ENCODE assay signal across 8 mouse cellular contexts in the genomic region with DNA sequence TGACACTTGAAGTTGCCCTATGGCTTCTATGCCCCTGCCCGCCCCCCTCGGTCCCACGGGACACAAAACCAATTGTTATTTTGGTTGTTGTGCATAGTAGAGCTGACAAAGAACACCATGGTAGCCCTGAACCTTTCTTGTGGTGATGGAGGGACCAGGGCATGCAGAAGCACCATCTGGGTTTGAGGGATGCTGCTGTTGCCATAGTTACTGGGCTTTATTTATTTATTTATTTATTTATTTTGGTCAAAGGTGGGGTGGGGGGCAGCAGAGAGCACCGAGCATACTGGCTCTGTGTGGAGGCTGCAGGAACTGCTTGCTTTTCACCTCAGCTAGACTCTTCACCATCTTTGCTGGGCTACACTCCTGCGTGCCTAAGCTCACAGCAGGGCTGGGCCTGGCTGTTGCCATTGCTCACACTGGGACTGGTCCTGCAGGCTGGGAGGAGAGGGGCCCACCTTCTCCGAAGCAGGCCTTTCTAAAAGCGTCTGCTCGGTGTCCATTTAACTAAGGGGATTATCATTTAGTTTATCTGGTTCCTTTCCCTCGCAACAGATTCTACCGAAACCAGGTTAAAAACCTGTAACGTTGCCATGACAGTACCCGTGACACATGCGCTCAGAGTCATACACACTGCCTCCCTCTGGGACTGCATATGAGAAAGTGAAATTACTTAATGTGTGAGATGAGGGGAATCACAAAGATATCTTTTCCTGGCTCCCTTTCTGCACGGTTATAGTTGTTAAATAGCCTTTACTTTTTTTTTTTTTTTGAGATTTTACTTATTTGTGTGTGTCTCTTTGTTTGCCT.
A peak's percentile ranks its signal among the peaks of the same experiment; 100 is the strongest.
DNase-seq lines count a peak whose midpoint lies in the region; ATAC-seq and TF ChIP-seq lines count a peak whose summit lies in the region.

No protein-coding gene starts in this region.

- peak overlapping the region; percentile 74 for H3K27ac ChIP-seq in liver, embryonic 11.5 days (ENCODE audit: low read depth, low read length)
- no peak overlapping the region for H3K27ac ChIP-seq in forebrain, embryonic 11.5 days (ENCODE audit: low read depth, low read length)
- peak overlapping the region; percentile 27; the same call in 1 of the 2 replicates for H3K27ac ChIP-seq in hindbrain, postnatal 0 days
- H3K27ac ChIP-seq in neural tube, embryonic 12.5 days: no peak overlapping the region

- no peaks in the 10 kb centered on the region for H3K36me3 ChIP-seq in liver, embryonic 11.5 days (ENCODE audit: control insufficient read depth, insufficient read depth, low read length)
- H3K36me3 ChIP-seq in forebrain, embryonic 11.5 days (ENCODE audit: control insufficient read depth, insufficient read depth, low read length): no peaks in the 10 kb centered on the region
- H3K36me3 ChIP-seq in hindbrain, postnatal 0 days (ENCODE audit: insufficient read depth, low read length): no peaks in the 10 kb centered on the region
- H3K36me3 ChIP-seq in neural tube, embryonic 12.5 days: no peaks in the 10 kb centered on the region

- peaks cover 61% of the 10 kb centered on the region for H3K4me1 ChIP-seq in liver, embryonic 11.5 days (replicated peaks; ENCODE audit: control insufficient read depth, insufficient read depth, low read length)
- H3K4me1 ChIP-seq in forebrain, embryonic 11.5 days (replicated peaks; ENCODE audit: control insufficient read depth, insufficient read depth, low read length): 0 out of 2 replicates have a peak, but pooled peaks cover 2% of the 10 kb centered on the region
- H3K4me1 ChIP-seq in hindbrain, postnatal 0 days (ENCODE audit: insufficient read depth, low read length): peaks cover 11% of the 10 kb centered on the region; the same call in 1 of the 2 replicates
- peaks cover 35% of the 10 kb centered on the region for H3K4me1 ChIP-seq in neural tube, embryonic 12.5 days

- no peaks in the 10 kb centered on the region for H3K27me3 ChIP-seq in liver, embryonic 11.5 days (replicated peaks; ENCODE audit: control insufficient read depth, insufficient read depth, low read length)
- H3K27me3 ChIP-seq in forebrain, embryonic 11.5 days (ENCODE audit: control insufficient read depth, insufficient read depth, low read length): no peaks in the 10 kb centered on the region
- no peaks in the 10 kb centered on the region for H3K27me3 ChIP-seq in hindbrain, postnatal 0 days (ENCODE audit: insufficient read depth, low read length)
- H3K27me3 ChIP-seq in neural tube, embryonic 12.5 days (replicated peaks): no peaks in the 10 kb centered on the region

- H3K9me3 ChIP-seq in liver, embryonic 11.5 days (ENCODE audit: control insufficient read depth, low read length): no peaks in the 10 kb centered on the region
- H3K9me3 ChIP-seq in forebrain, embryonic 11.5 days (ENCODE audit: control insufficient read depth, low read length): no peaks in the 10 kb centered on the region
- H3K9me3 ChIP-seq in hindbrain, postnatal 0 days (ENCODE audit: low read length): no peaks in the 10 kb centered on the region
- no peaks in the 10 kb centered on the region for H3K9me3 ChIP-seq in neural tube, embryonic 12.5 days

- no peak for DNase-seq in liver, embryonic 11.5 days (ENCODE audit: low spot score)
- no peak for DNase-seq in liver
- DNase-seq in forebrain, embryonic 11.5 days (ENCODE audit: low spot score): no peak
- peak; percentile 50 for DNase-seq in hindbrain, postnatal 0 days (ENCODE audit: low spot score)
- DNase-seq in left cerebral cortex, adult 8-10 months (ENCODE audit: low spot score in 2 of 2): no peak
- no peak for DNase-seq in gastrocnemius, postnatal 4 days (ENCODE audit: low spot score in 2 of 2)
- DNase-seq in adrenal gland, postnatal 14 days: no peak

- ATAC-seq in liver, embryonic 11.5 days (replicated peaks; ENCODE audit: low FRiP score): no peak
- peak; percentile 60; the same call in 1 of the 2 replicates for ATAC-seq in forebrain, embryonic 11.5 days (replicated peaks; ENCODE audit: low FRiP score)
- ATAC-seq in hindbrain, postnatal 0 days: peak; percentile 81
- ATAC-seq in neural tube, embryonic 12.5 days (ENCODE audit: low FRiP score, low read depth): peak; percentile 19; the same call in 1 of the 2 replicates

- no peak overlapping the region for H3K4me3 ChIP-seq in liver, embryonic 11.5 days (ENCODE audit: low read depth, low read length)
- no peak overlapping the region for H3K4me3 ChIP-seq in forebrain, embryonic 11.5 days (ENCODE audit: low read depth, low read length)
- H3K4me3 ChIP-seq in hindbrain, postnatal 0 days (ENCODE audit: low read length): no peak overlapping the region
- H3K4me3 ChIP-seq in neural tube, embryonic 12.5 days: no peak overlapping the region

- peak overlapping the region; percentile 54 for H3K4me2 ChIP-seq in liver, embryonic 11.5 days
- H3K4me2 ChIP-seq in forebrain, embryonic 11.5 days (ENCODE audit: low read depth, low read length, severe bottlenecking): no peak overlapping the region
- H3K4me2 ChIP-seq in hindbrain, postnatal 0 days (ENCODE audit: low read depth, low read length): no peak overlapping the region
- H3K4me2 ChIP-seq in neural tube, embryonic 12.5 days (replicated peaks): no peak overlapping the region

- WGBS in liver, embryonic 11.5 days: 64% methylated on average over 14 of the region's 14 CpGs
- 60% methylated on average over 14 of the region's 14 CpGs for WGBS in forebrain, embryonic 11.5 days
- 45% methylated on average over 14 of the region's 14 CpGs for WGBS in hindbrain, postnatal 0 days
- WGBS in neural tube, embryonic 12.5 days: 72% methylated on average over 14 of the region's 14 CpGs

- TF ChIP-seq CTCF in hindbrain, postnatal 0 days (IDR thresholded peaks at IDR 0.05; ENCODE audit: low read depth): peak; percentile 43

- 0 out of 2 replicates have a peak overlapping the region, but pooled peaks have one; percentile 32 for H3K9ac ChIP-seq in liver, embryonic 11.5 days (ENCODE audit: low read depth, low read length)
- H3K9ac ChIP-seq in forebrain, embryonic 11.5 days (ENCODE audit: low read length): no peak overlapping the region
- no peak overlapping the region for H3K9ac ChIP-seq in hindbrain, postnatal 0 days (replicated peaks; ENCODE audit: low read length)
- no peak overlapping the region for H3K9ac ChIP-seq in neural tube, embryonic 12.5 days

Comparison
In these comparisons a context has a peak if more than half of its experiments do, and no peak if none do; other contexts are left out.
1. H3K27ac ChIP-seq: peak in liver, embryonic 11.5 days (single experiment) and hindbrain, postnatal 0 days (single experiment); none in forebrain, embryonic 11.5 days (single experiment) and neural tube, embryonic 12.5 days (single experiment).